Mouse (Mus musculus): ENCODE results near the gene Nr1i2.

Nr1i2 gene

GRCm38 (mm10) chr16:38288851-38289250 lies 5.8 kb downstream of the Nr1i2 start:
- ATAC-seq (ENCODE audit: insufficient number of reproducible peaks, low FRiP score, low TSS enrichment): no peak

GRCm38 (mm10) chr16:38287762-38288161 lies 6.9 kb downstream of the Nr1i2 start:
- ATAC-seq (ENCODE audit: insufficient number of reproducible peaks, low FRiP score, low TSS enrichment): no peak

- ATAC-seq (ENCODE audit: insufficient number of reproducible peaks, low FRiP score, low TSS enrichment): no peak
Measured at GRCm38 (mm10) chr16:38287357-38287756, 7.3 kb downstream of the Nr1i2 start.

GRCm38 (mm10) chr16:38286541-38286940 lies 8.1 kb downstream of the Nr1i2 start:
- ATAC-seq (ENCODE audit: insufficient number of reproducible peaks, low FRiP score, low TSS enrichment): no peak

GRCm38 (mm10) chr16:38285801-38286200 lies 8.8 kb downstream of the Nr1i2 start:
- no peak for ATAC-seq (ENCODE audit: insufficient number of reproducible peaks, low FRiP score, low TSS enrichment)

- no peak for ATAC-seq (ENCODE audit: insufficient number of reproducible peaks, low FRiP score, low TSS enrichment)
Measured at GRCm38 (mm10) chr16:38283300-38283699, 11.3 kb downstream of the Nr1i2 start.

- ATAC-seq (ENCODE audit: insufficient number of reproducible peaks, low FRiP score, low TSS enrichment): no peak
Measured at GRCm38 (mm10) chr16:38282559-38283160, 12.0 kb downstream of the Nr1i2 start.

GRCm38 (mm10) chr16:38280951-38281350 lies 13.7 kb downstream of the Nr1i2 start:
- no peak for ATAC-seq (ENCODE audit: insufficient number of reproducible peaks, low FRiP score, low TSS enrichment)

- no peak for ATAC-seq (ENCODE audit: insufficient number of reproducible peaks, low FRiP score, low TSS enrichment)
Measured at GRCm38 (mm10) chr16:38279794-38280193, 14.8 kb downstream of the Nr1i2 start.

- no peak for ATAC-seq (ENCODE audit: insufficient number of reproducible peaks, low FRiP score, low TSS enrichment)
Measured at GRCm38 (mm10) chr16:38274737-38275136, 19.9 kb downstream of the Nr1i2 start.

GRCm38 (mm10) chr16:38272483-38272882 lies 22.1 kb downstream of the Nr1i2 start:
- ATAC-seq (ENCODE audit: insufficient number of reproducible peaks, low FRiP score, low TSS enrichment): no peak

- no peak for ATAC-seq (ENCODE audit: insufficient number of reproducible peaks, low FRiP score, low TSS enrichment)
Measured at GRCm38 (mm10) chr16:38271601-38272000, 23.0 kb downstream of the Nr1i2 start.

- no peak for ATAC-seq (ENCODE audit: insufficient number of reproducible peaks, low FRiP score, low TSS enrichment)
Measured at GRCm38 (mm10) chr16:38255927-38256326, 38.7 kb downstream of the Nr1i2 start.

GRCm38 (mm10) chr16:38255107-38255506 lies 39.5 kb downstream of the Nr1i2 start:
- ATAC-seq (ENCODE audit: insufficient number of reproducible peaks, low FRiP score, low TSS enrichment): no peak

GRCm38 (mm10) chr16:38254001-38254400 lies 40.6 kb downstream of the Nr1i2 start:
- no peak for ATAC-seq (ENCODE audit: insufficient number of reproducible peaks, low FRiP score, low TSS enrichment)

GRCm38 (mm10) chr16:38250467-38250866 lies 44.2 kb downstream of the Nr1i2 start:
- no peak for ATAC-seq (ENCODE audit: insufficient number of reproducible peaks, low FRiP score, low TSS enrichment)

GRCm38 (mm10) chr16:38248331-38248961 lies 46.2 kb downstream of the Nr1i2 start:
- no peak for ATAC-seq (ENCODE audit: insufficient number of reproducible peaks, low FRiP score, low TSS enrichment)

- ATAC-seq (ENCODE audit: insufficient number of reproducible peaks, low FRiP score, low TSS enrichment): no peak
Measured at GRCm38 (mm10) chr16:38245849-38246585, 48.6 kb downstream of the Nr1i2 start.

GRCm38 (mm10) chr16:38245379-38245778 lies 49.2 kb downstream of the Nr1i2 start:
- ATAC-seq (ENCODE audit: insufficient number of reproducible peaks, low FRiP score, low TSS enrichment): no peak

GRCm38 (mm10) chr16:38244111-38244510 lies 50.5 kb downstream of the Nr1i2 start:
- ATAC-seq (ENCODE audit: insufficient number of reproducible peaks, low FRiP score, low TSS enrichment): no peak

- ATAC-seq (ENCODE audit: insufficient number of reproducible peaks, low FRiP score, low TSS enrichment): no peak
Measured at GRCm38 (mm10) chr16:38240167-38240566, 54.5 kb downstream of the Nr1i2 start.

GRCm38 (mm10) chr16:38239729-38240128 lies 54.9 kb downstream of the Nr1i2 start:
- no peak; the same call in 1 of the 2 replicates for ATAC-seq (ENCODE audit: insufficient number of reproducible peaks, low FRiP score, low TSS enrichment)
